Mouse (Mus musculus) kidney, adult 9 months (tissue): Measurements from ENCODE around the gene Ahnak.
"Not testable (repeated sequence)": the region's sequence is repeated elsewhere in the genome, so short reads cannot be mapped to it uniquely, and the experiment has no call there.

Source experiments
- DNase-seq: peaks from one replicate; pipeline ENCODE4 v3.0.0; 2022

Ahnak gene

GRCm38 (mm10) chr19:9105101-9105685 is 116.1 kb downstream of the Ahnak start:
- DNase-seq = no peak

- peak; percentile 18 for DNase-seq
These were observed 117.0 kb downstream of the Ahnak start for GRCm38 (mm10) chr19:9106096-9106495.

DNA sequence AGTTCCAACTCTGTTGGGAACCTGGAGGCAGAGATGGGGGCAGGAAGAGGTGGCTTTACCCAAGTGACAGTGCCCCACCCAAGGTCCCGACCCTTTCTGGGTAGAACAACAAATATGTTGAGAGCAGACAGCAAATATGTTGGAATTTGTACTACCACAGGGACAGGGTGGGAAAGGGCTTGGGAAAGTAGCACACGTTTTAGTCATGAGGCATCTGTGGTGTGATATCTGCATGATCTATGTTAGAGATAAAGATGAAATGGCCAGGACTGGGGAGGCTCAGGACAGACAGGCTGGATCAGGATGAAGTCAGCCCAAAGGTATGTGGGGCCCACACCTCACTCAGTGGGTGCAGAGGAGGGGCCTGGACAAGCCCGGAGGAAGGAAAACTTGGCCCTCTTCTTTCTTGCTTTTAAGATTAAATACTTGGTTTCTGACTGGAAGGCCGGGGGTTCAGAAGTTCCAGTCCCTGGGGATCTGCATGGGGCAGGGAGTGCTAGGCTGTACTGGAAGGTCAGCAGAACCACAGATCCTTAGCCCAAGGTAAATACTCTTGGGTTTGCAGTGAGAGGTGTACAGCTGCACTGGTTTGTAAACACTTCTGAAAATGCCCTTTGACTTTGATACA is 117.8 kb downstream of the Ahnak start:
- no peak for DNase-seq

GRCm38 (mm10) chr19:9107379-9107755 is 118.3 kb downstream of the Ahnak start:
- DNase-seq = no peak

GRCm38 (mm10) chr19:9108536-9108935 is 119.5 kb downstream of the Ahnak start:
- DNase-seq = no peak

DNA sequence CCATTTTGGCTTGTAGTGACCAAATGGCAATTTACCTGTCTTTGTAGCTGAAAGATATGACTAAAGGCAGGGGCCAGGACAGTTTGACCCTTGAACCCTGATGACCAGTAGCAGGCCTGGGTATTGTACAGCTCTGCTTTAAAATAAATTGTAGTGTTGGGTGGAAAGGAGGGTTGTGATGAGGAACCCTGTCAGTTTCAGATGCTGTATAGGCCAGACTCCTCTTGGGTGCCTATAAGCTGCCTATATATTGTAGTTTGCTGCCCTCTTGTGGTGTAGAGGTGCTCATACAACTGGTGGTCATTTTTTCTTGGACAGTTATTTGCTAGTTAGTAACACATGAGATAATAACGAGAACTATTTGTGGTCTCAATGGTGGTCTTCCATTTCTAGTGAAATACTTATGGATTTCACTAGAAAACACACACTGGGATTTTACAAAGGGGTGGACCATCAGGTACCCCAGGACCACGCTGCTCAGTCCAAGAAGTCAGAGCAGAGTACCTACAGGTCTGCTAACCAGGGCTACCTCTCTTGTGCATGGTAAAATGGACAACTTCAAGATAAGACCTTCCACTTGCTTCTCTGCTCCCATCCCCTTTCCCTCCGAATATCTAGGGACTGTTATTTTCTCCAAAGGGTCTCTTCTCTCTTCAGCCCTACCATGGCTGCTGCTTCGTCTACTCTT is 121.2 kb downstream of the Ahnak start:
- peak; percentile 76 for DNase-seq

GRCm38 (mm10) chr19:9112043-9112442 is 123.0 kb downstream of the Ahnak start:
- DNase-seq = no peak

GRCm38 (mm10) chr19:9116268-9116667 is 127.2 kb downstream of the Ahnak start:
- DNase-seq = no peak

- DNase-seq = peak; percentile 19
These were observed 128.2 kb downstream of the Ahnak start for GRCm38 (mm10) chr19:9117275-9117674.

GRCm38 (mm10) chr19:9119655-9120425 is 130.8 kb downstream of the Ahnak start:
- no peak for DNase-seq

DNA sequence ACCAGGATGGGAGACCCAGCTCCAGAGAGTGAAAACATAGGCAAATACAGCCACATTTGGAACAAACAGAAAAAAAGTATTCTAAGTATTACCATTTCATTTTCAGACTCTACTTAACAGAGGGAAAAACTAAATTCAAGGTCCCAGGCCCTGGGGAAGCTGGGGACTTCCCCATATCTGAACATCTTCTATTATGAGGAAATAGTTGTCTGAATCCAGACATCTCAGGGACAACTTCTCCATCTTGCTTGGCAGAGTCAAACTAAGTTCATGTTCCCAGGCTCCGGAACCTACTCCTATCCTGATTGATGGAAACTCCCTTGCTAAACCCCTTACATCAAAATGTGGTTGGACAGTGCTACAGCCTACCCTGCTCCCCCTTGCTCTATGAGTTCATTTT is 133.3 kb downstream of the Ahnak start:
- DNase-seq = no peak

- not testable (repeated sequence) for DNase-seq
These were observed 134.9 kb downstream of the Ahnak start for GRCm38 (mm10) chr19:9123986-9124385.
